Mouse (Mus musculus): ENCODE data around the gene Hs2st1.

DNA sequence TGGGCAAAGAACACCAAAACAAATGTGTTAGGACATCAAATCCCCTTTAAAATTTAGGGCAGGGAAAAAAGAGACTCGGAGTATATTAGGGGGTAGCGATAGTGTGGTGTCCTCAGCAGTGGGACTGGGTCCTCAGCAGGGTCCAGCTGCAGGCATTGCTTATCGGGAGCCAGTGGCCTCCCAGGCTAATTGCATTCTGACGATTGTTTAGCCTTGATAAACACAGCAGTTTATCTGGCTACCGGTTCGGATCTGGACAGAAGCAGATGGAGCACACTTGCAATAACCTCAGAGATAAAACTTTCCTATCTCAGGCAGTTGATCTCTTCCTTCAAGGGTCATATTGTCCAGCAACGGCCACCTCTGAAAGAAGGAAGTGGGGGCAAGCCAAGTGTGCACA lies 169.1 kb downstream of the Hs2st1 start:
- TF ChIP-seq HCFC1 (IDR thresholded peaks at IDR 0.05; ENCODE audit: low read depth, low read length) (no peak), CTCF (IDR thresholded peaks at IDR 0.05 in 2 of 3, conservative IDR thresholded peaks at IDR 0.05 in 1 of 3; ENCODE audit: control insufficient read depth in 1 of 3, insufficient read depth in 1 of 3, low read depth in 2 of 3, low read length in 3 of 3, poor library complexity in 1 of 3, severe bottlenecking in 1 of 3) (no peak), SIN3A (IDR thresholded peaks at IDR 0.05; ENCODE audit: low read length) (no peak), TAL1 (IDR thresholded peaks at IDR 0.05; ENCODE audit: low read length) (no peak), POLR2A (IDR thresholded peaks at IDR 0.05; ENCODE audit: control insufficient read depth in 1 of 2, insufficient read depth in 1 of 2, low read depth in 1 of 2, low read length in 2 of 2, poor library complexity in 1 of 2) (no peak)

All from MEL (cell line).